Mouse (Mus musculus): ENCODE measurements around the gene Ppip5k2.
A peak's percentile ranks its signal among the peaks of the same experiment; 100 is the strongest.

Ppip5k2 gene

DNA sequence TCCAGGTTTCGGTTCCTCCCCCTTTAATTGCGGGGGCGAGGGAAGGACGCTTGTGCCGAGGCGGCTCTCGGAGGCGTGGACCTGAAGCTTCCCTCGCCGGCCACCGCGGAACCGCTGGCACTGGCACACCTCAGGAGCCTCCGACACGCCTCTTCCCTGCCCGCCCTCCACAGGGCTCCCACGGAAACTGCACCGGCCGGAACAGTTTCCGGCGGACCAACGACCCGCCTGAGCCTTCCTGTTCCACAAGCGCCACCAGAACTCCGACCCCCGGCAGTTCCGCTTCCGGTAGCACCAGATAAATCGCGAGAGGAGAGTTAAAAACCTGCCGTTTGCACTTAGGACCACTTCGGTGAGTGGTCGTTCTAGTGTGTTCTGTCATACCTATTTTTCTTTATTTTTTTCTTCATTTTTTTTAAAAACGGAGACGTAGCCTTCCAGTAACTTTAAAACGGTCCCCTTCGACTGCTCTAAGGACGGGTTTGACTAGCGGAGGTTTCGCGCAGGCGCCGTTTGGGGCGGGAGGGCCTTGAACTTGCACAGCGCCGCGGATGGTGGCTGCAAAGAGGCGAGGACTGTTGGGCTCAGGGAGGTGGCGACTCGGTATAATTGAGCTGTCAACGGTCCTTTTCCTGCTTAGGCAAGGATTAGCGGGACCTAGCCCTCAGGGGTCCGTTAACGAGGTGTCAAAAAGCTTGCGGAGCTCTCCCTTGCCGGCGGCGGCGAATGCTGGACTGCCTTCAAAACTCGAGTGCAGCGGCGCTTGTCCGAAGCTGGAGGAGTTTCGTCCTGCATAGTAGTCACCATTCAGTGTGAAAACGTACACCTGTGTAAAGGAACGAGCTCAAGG is at the start of gene Ppip5k2, which contains the start of gene Gin1:
Gene Ppip5k2, minus strand, starts transcription at position 508 of the 850 bp plus-strand sequence.
Gene Gin1, plus strand, starts transcription at position 269 of the 850 bp plus-strand sequence.
- peak; percentile 99 for DNase-seq

DNA sequence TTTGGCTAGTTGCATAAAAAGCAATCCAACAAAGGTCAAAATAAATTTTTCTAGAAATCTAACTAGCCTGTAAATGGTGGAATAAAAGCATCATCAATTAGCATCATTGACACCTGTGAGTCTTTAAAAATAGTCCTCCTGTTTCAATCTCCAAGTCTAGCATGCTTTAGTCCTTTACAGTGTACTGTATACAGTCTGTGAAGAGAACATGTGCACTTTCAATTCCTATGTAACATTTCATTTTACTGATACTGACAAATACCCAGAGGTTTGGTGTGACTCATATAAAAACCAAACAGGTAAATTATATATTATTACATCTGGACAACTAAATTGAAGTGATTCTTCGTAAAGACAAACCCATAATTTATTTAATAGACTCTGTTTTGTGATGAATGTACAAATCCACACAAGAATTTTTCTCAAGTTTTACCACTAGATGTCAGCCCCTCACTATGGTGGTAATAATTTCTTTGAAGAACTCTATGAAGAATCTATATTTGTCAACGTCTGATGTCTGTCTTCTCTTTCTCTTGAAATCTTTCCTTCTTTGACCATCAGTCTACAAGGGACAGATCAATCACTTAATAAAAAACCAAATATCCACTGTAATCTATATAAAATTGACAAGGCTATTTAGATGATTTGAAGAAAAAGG is 39.2 kb upstream of the Ppip5k2 start:
- DNase-seq, result no peak

DNA sequence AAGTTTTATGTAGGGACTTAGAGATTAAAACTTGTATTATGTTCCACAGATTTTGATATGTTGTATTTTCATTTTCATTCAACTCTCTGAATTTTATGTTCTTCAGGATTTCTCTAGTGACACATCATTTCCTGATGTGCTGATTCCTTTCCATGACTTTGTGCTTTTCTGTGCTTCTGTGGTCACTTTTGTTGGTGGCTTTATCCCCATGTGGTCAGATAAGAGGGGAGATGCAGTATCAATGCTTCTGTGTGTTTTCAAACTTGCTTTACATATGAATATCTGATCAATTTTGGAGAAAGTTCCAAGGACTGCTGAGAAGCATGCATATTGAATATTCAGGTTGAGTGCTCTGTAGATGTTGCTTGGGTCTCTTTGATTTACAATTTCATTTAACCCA is 34.3 kb upstream of the Ppip5k2 start:
- peak; percentile 35 for DNase-seq

DNA sequence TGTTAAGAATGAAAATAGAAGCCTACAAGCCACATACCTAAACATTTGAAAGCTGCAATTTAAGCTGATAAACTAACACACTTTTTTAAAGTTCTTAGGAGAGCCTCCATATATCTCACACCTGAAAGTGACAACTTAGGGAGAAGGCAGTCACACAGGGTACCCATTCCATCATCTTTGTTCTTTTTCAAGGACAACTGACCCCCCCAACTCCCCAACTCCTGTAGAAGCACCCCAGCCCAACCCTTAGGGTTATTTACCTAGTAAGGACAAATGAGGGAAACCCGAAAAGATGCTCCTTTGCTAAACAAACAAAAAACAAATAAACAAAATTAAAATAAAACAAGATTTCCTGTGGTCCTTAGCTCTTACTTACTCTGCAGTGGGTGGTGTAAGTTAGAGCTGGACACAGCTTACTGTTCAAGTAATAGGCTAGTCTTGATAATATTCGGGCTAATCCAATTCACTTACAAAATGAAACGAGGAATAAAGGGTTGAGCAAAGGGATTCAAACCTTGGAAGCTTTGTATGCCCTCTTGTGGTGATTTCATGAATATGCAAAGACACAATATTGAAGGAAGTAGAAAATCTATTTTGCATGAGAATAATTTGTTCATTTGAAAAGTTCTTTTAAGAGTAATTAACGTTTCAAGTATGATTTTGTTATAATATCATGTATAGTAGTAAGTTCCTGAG is 32.1 kb upstream of the Ppip5k2 start:
- no peak for DNase-seq

DNA sequence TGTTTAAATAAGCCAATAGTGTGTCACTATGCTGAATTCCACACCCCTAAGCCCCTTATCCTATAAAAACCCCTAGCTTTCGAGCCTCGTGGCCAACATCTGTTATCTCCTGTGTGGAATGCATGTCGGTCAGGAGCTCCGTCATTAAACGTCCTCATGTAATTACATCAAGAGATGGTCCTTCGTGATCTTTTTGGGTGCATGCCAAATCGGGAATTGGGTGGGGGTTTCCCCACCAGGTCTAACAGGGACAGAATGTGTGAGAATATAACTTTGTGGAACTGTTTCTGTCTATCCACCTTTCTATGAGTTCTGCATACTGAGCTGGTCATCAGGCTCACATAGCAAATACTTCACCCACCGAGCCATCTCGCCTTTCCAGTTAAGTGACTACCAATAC is 25.7 kb upstream of the Ppip5k2 start:
- peak; percentile 65 for DNase-seq

DNA sequence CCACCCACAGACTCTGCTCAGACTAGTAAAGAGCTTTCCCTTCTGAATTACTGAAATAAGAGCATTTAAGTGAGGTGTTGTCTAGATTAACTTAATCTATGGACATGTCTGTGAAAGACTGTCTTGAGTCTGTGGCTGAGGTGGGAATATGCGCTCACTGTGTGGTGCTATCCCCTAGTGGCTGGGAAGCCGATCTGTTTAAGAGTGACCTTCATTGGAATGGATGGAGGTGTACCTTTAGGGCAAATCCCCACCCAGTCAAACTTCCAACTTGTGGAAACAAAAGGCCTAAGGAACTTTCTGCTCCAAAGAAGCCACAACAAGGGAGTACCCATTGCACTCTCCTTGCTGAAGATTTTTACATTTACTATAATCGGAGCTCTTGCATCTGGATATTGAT is 23.9 kb upstream of the Ppip5k2 start:
- peak; percentile 54 for DNase-seq

DNA sequence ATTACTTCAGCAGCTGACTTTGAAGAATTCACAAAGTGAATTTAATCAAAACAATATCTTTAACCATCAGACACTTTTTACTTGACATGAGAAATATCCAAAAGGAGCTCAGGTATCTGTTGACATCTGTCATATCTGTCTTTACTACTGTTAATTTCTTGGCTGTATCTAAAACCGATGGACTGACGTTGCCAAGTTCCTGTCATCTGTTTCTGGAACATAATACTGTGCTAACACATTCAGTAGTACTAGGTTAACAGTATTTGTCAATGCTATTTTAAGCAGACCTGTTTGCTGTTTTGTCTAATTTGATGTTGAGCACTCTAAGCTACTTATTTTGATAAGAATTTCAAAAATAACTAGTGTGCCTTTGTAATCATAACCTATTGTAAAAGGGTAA is 18.3 kb upstream of the Ppip5k2 start:
- no peak for DNase-seq

DNA sequence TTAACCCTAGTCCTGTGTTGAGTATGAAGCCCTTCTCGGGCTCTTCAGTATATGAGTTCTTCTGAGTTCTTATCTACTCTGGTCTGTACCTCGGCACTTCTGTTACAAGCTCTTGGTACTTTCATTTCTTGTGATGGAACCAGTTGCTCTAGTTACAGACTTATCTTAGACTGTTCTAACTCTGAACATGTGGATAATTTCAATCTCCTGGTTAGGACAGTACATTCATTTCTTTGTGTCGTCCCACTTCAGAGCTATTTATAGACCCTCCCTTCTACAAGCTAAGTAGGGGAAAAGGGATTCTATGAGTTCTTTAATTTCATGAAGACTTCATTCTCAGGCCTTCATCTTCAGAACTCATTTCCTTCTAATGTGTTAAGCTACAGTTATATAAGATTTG is 17.5 kb upstream of the Ppip5k2 start:
- no peak for DNase-seq

DNA sequence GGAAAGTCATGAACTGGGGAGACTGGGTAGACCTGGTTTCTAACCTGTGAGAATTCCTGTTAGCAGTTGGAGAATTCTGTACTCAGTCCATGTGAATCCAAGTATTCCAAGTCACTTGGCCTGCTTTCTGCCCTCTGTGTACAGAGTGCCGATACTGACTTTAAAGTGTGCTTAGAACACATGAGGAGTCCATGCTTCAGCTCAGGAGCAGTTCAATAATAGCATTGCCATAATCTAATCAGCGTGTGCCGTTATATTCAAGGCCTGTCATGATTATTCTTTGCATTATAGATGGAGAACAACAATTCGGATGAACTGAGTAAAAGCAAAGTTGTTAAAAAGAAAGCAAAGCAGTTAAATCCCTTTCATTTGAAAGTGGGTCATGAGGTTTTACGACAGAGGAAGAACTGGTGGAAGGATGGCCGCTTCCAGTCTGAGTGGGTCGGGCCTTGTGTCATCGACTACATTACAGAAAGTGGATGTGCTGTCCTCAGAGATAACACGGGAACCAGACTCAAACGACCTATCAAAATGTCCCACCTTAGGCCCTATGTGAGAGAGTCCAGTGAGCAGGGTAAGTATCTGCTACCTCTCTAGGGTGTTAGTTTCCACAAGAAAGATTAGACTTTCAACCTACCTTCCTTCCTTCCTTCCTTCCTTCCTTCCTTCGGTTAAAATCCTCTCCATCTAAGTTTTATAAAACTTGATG is 15.6 kb upstream of the Ppip5k2 start:
- DNase-seq, result no peak

DNA sequence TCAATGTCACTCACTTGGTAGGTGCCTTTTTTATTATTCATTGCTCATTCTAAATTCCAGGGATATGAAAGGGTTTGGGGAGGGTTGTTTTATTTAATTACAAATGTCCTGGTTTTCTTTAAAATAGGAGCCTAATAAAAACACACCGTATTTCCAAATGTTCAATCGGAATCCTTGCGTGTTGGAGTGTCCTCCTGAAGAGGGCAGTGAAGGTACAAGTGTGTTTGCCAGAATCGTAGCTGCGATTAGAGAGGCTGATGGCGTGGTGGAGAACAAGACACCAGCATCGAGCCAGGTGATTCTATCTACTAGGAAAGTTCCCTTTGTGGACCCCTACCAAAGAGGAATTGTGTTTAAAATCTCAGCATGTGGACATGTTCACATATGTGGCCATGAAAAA is 14.7 kb upstream of the Ppip5k2 start:
- DNase-seq, result no peak

DNA sequence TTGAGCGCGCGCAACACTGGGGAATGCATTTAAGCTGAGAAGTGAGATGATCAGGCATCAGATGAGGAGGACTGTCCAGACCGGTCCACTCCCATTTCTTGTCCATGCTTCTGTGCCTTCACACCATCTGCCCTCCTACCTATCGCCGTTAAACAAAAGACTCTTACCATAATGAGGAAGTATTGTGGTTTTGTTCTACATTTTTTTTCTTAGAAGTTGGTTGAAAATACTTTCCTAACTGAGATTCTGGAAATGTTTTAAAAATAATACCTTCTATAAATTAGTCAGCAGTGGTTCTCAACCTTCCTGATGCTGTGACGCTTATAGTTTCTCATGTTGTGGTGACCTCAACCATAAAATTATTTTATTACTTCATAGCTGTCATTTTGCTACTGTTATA is 11.5 kb upstream of the Ppip5k2 start:
- no peak for DNase-seq

DNA sequence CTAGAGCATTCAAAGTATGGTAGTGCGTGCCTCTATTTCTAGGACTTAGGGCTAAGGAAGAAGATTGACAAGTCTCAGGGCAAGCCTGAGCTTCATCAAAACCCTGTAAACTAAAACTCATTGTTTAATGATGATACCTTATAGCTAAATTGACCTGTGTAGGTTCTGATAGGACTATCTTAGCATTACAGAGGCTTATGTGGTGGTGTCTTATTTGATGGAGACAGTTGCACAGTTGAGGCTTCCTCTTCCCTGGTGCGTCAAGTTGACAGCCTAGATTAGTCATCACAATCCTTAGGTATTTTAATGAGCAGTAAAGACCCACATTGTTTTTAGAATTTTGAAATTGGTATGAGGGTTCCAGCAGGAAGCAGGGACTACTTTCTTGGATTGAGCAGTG is 3.8 kb upstream of the Ppip5k2 start:
- no peak for DNase-seq

DNA sequence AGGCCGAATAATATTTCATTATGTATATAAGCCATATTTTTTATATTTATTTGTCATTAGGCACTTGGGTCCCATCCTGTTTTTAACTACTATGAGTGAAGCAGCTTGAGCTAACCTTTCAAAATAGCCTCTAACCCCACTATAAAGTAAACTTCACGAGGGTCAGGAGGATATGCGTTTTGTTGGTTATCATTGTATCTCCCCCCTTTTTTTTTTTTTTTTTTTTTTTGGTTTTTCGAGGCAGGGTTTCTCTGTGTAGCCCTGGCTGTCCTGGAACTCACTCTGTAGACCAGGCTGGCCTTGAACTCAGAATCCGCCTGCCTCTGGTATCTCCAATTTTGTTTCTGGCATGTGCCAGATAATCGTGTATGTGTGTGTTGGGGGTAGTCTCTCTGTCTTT is 3.2 kb upstream of the Ppip5k2 start:
- DNase-seq, result no peak

DNA sequence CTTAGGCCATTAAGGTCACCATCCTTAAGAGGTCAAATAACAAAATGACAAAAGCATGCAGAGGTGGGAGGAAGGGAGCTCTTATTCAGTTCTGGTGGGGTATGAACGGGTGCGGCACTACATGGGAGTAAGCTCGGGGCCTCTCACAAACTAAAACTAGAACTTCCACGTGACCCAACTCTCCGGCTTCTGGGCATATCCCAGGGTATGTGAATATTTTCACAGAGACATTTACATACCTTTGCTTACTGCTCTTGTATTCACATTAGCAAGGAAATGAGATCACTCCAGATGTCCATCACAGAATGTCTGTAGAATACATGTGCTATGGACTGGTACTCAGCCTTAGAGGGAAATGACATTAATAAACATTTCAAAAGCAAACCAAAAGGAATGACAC is 1.5 kb upstream of the Ppip5k2 start:
- no peak for DNase-seq

DNA sequence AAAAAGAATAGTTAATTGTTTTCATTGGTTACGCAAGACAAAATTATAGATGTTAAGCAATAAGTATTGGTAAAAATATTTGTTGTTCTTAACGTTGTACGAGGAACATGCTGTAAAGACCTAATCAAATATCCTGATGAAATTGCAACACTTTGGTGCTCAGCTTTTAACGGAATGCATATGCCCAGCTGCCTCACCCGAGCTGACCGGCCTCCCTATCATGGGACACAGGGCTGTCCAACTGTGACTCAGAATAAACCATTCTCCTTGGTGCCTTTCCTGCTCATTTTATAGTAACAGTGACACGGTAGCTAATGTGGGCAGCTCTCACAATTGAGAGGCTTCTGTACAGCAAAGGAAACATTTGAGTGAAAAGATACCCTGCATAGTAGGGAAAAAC is 907 bp upstream of the Ppip5k2 start:
- peak; percentile 95 for DNase-seq

DNA sequence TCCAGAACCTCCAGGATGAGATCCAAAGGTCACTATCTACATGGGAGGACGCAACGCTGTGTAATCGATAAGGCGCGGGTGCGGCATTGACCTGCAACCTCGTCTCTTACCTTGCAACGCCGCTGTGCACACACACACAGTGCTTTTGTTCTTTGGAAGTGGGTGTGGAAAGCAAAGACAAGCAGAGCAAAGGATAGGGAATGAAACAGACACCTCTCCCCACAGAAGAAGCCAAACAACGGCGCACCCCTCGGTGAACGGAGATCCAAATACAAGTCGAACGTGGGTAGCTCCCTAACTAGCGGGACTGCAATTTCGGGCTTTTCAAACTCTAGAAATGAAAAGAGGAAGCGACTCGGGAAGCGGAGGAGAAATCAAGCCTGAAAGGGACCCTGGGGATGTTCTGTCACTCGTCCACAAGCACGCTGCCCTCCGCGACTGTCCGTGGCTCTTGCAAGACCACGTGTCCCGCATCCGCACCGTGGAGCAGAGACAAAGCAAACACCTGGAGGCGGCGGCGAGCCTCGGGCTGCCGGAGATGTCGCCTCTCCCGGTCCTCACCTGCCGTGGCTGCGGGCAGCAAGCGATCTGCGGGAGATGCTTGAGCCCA is 812 bp downstream of the Ppip5k2 start:
- no peak for DNase-seq

DNA sequence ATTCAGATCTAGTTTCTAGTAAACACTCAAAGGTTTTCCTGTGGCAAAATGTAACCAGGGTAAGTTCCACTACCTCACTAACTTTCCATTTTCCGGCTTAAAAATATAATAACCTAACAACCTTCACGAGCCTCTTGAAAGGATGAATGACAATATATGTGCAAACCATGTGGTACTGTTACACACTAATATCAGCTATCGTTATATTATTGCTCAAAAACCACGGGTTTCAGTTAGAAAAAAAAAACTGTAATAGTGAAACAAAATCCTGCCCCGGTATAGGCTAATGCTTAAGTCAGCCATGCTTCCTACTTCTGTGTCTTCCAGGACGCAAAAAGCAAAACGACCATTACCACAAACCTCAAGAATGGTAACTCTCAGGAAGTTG is 1.3 kb downstream of the Ppip5k2 start:
- no peak for DNase-seq

DNA sequence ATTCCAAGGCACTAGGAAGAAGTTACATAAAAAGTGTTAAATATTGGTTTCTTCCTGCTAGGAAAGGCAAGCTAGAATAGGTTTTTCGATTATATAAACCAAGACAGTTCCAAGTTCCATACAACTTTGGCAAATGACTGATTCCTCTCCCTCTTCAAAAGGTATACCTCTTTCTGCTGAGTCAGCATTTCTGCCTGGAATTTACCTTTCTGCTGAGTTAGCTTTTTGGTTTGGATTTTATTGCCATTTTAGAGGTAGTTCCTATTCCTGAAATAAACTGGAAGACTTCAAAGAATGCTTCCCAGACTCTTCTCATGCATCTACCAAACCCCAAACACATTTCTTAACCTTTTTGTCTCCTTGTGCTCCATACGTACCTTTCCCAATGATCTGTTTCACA is 2.1 kb downstream of the Ppip5k2 start:
- DNase-seq, result no peak

DNA sequence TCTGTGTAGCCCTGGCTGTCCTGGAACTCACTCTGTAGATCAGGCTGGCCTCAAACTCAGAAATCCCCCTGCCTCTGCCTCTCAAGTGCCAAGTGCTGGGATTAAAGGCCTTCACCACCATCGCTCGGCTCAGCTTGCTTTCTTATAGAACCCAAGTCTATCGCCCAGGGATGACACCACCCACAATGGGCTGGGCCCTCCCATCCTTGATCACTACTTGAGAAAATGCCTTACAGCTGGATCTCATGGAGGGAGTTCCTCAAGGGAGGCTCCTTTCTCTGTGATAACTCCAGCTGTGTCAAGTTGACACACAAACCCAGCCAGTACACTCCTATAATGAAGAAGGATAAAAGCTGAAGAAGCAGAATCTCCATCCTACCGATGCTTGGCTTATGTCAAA is 4.5 kb downstream of the Ppip5k2 start:
- peak; percentile 80 for DNase-seq

DNA sequence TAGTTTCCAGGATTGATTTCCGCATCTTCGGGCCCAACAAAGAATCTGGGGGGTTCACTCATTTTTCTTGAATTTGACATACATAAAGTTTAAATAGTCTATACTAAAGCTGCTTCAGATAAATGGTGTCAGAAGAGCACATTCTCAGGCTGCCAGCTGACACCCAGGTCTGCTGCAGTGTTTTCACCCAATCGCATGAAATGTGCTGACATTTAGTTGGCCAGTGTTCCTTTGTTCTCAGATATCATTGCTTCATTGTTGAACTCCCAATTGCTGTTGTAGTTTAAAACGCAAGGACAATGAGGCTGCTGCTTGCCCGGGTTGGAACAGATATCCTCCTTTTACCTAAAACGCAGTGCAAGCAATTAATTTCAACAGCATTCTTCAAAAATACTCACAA is 8.7 kb downstream of the Ppip5k2 start:
- DNase-seq, result peak; percentile 92

DNA sequence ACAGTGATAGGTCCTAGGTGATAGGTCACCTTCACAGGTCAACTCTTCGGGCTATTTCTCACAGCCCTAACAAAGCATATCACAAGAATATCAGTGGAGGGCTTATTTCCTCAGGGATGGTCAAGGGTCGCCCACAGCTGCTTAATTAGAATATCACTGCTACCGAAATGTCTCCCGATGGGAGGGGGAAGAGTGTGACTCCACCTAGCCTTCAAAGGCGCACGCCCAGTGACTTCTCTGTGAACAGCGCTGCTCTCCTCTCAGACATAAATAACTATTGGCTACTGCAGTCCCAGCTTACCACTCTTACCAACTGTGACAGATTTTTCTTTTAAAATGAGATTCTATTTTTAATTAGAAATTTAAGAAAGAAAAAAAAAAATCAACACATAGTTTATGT is 9.6 kb downstream of the Ppip5k2 start:
- DNase-seq, result peak; percentile 89

DNA sequence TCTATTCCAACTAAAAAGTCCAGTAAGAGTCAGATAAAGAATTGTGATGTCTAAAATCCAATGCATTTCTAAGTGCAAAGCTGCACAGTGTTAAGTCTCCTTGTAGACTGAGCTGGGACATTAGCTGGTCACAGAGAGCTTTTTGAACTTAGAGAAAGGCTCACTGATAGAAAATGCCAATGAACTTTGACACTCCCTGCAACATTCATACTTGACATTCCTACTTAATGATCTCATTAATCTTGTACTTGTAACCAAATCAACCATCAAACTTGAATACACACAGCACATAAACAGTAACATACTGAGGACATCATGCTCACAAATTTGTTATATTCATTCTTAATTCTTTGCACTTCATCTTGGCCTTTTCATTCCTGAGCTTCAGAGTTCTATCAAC is 10.4 kb downstream of the Ppip5k2 start:
- no peak for DNase-seq

DNA sequence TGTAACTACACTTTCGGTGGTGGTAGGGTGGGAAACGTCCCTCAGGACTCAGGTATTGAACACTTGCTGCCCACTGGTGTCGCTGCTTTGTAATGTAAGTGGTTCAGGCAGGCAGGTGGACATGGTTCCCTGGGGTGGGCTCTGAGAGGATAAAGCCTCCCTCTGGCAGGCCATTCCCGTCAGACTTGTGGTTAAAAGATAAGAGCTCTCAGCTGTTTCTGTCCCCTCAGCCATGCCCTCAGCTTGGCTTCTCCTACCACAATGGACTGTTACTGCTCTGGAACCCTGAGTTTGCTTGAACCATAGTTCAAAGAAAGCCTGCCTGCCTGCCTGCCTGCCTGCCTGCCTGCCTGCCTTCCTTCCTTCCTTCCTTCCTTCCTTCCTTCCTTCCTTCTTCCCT is 15.8 kb downstream of the Ppip5k2 start:
- no peak for DNase-seq
